In the genomic region with DNA sequence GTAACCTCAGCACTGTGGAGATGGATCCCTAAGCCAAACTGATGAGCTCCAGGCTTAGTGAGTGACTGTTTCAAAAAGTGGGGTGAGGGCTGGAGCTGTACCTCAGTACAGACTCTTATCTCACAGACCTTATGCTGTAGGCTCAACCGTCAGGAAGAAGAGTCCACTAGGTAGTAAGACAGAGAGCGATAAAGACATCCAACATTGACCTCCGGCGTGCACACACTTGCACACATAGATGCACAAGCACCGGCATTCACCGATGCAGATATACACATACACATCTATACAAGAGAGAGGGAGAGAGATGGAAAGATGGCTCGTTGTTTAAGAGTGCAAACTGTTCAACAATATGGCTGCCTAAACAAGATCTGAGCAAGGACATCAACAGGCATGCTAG, we compare ENCODE assay signal across 21 mouse cellular contexts. TPM values are rescaled to one million over a fixed set of nuclear protein-coding genes. Genes with fewer than 3 reads are reported as not detected.
DNase-seq lines count a peak whose midpoint lies in the region; ATAC-seq and TF ChIP-seq lines count a peak whose summit lies in the region.
"Had no signal": no experiment of that assay in that cellular context is flagged by ENCODE, and none has a peak within 500 bp of the region (broad histone marks: within the 10 kb centered on the region; RNA-seq: fewer than 3 reads in every experiment).

No protein-coding gene starts in this region.

- H3K9ac ChIP-seq in liver, postnatal 0 days (replicated peaks): no peak overlapping the region
- H3K9ac ChIP-seq in forebrain, embryonic 15.5 days (replicated peaks): no peak overlapping the region
- H3K9ac ChIP-seq: embryonic facial prominence, embryonic 12.5 days; hindbrain, embryonic 14.5 days; limb, embryonic 12.5 days; lung, embryonic 15.5 days; midbrain, embryonic 15.5 days had no signal

- TF ChIP-seq CTCF in G1E (IDR thresholded peaks at IDR 0.05; ENCODE audit: low read depth, low read length): no peak
- TF ChIP-seq CTCF in liver, postnatal 0 days (IDR thresholded peaks at IDR 0.05; ENCODE audit: low read depth): no peak
- TF ChIP-seq CTCF in lung, adult 2 months (IDR thresholded peaks at IDR 0.05; ENCODE audit: insufficient read depth, low read length): no peak

- peak overlapping the region; percentile 74 for H3K27ac ChIP-seq in liver, postnatal 0 days (ENCODE audit: low read depth)
- no peak overlapping the region for H3K27ac ChIP-seq in forebrain, embryonic 15.5 days (replicated peaks)
- H3K27ac ChIP-seq: embryonic facial prominence, embryonic 12.5 days; hindbrain, embryonic 14.5 days; limb, embryonic 12.5 days; lung, embryonic 15.5 days; midbrain, embryonic 15.5 days had no signal

- peaks cover 52% of the 10 kb centered on the region for H3K36me3 ChIP-seq in G1E (replicated peaks)
- H3K36me3 ChIP-seq in liver, postnatal 0 days (replicated peaks; ENCODE audit: insufficient read depth, low read length): peaks cover 44% of the 10 kb centered on the region
- H3K36me3 ChIP-seq in forebrain, embryonic 15.5 days: no peaks in the 10 kb centered on the region
- H3K36me3 ChIP-seq: midbrain, embryonic 15.5 days had no signal

- 69% methylated on average over 7 of the region's 7 CpGs for WGBS in liver, postnatal 0 days (ENCODE audit: insufficient replicate concordance)
- WGBS in forebrain, embryonic 15.5 days: 95% methylated on average over 7 of the region's 7 CpGs
- WGBS in lung, adult 2 months: 91% methylated on average over 7 of the region's 7 CpGs

- peak overlapping the region; percentile 31 for H3K4me2 ChIP-seq in liver, postnatal 0 days (ENCODE audit: low read depth, low read length)
- H3K4me2 ChIP-seq in forebrain, embryonic 15.5 days (replicated peaks): no peak overlapping the region
- H3K4me2 ChIP-seq: embryonic facial prominence, embryonic 12.5 days; hindbrain, embryonic 14.5 days; limb, embryonic 12.5 days; lung, embryonic 15.5 days; midbrain, embryonic 15.5 days had no signal

- H3K4me3 ChIP-seq in G1E (ENCODE audit: low read depth, low read length): no peak overlapping the region
- H3K4me3 ChIP-seq in liver, postnatal 0 days (ENCODE audit: low read depth, low read length): no peak overlapping the region
- H3K4me3 ChIP-seq in forebrain, embryonic 15.5 days: no peak overlapping the region
- no peak overlapping the region for H3K4me3 ChIP-seq in lung, adult 2 months (replicated peaks; ENCODE audit: extremely low read depth, low read depth, low read length)
- H3K4me3 ChIP-seq: embryonic facial prominence, embryonic 12.5 days; heart, embryonic 10.5 days; limb, embryonic 12.5 days; lung, embryonic 15.5 days; midbrain, embryonic 15.5 days; myocyte had no signal

- DNase-seq in G1E (ENCODE audit: low spot score) (peak; percentile 52), liver (peak; percentile 72)
- peak; percentile 46 for DNase-seq in c-Kit-negative CD71-positive TER-119-positive erythroid progenitor cells, embryonic 14.5 days (ENCODE audit: low read depth, low spot score)
- DNase-seq in liver, postnatal 0 days: no peak
- DNase-seq in lung, adult 2 months: no peak
- DNase-seq in cerebellum, adult 11-12 months: no peak
- DNase-seq: adrenal gland, adult 8-10 months; cerebellum, adult 8-10 months; heart, postnatal 10 days; spleen, adult 18-20 months; thymus, adult 2 months had no signal

- H3K9me3 ChIP-seq in G1E (replicated peaks): no peaks in the 10 kb centered on the region
- H3K9me3 ChIP-seq in liver, postnatal 0 days (ENCODE audit: low read length): no peaks in the 10 kb centered on the region
- no peaks in the 10 kb centered on the region for H3K9me3 ChIP-seq in forebrain, embryonic 15.5 days
- H3K9me3 ChIP-seq: embryonic facial prominence, embryonic 12.5 days; heart, embryonic 10.5 days; limb, embryonic 12.5 days; lung, embryonic 15.5 days; midbrain, embryonic 15.5 days had no signal

- peaks cover 82% of the 10 kb centered on the region for H3K4me1 ChIP-seq in G1E (ENCODE audit: insufficient read depth, low read depth, low read length)
- H3K4me1 ChIP-seq in liver, postnatal 0 days (ENCODE audit: insufficient read depth): peaks cover 38% of the 10 kb centered on the region
- H3K4me1 ChIP-seq in forebrain, embryonic 15.5 days: peaks cover 7% of the 10 kb centered on the region
- peaks cover 7% of the 10 kb centered on the region for H3K4me1 ChIP-seq in lung, adult 2 months (ENCODE audit: control insufficient read depth, insufficient read depth, low read length)

- peak; percentile 86 for ATAC-seq in G1E (ENCODE audit: extremely low read depth, insufficient number of reproducible peaks, low FRiP score, poor library complexity, severe bottlenecking)
- peak; percentile 73 for ATAC-seq in liver, postnatal 0 days
- ATAC-seq in forebrain, embryonic 15.5 days (replicated peaks): no peak
- ATAC-seq: intestine, embryonic 16.5 days; midbrain, embryonic 15.5 days; Patski had no signal

- no peaks in the 10 kb centered on the region for H3K27me3 ChIP-seq in G1E (ENCODE audit: insufficient read depth, low read length)
- H3K27me3 ChIP-seq in liver, postnatal 0 days (ENCODE audit: insufficient read depth, low read length): no peaks in the 10 kb centered on the region
- H3K27me3 ChIP-seq in forebrain, embryonic 15.5 days: peaks cover 22% of the 10 kb centered on the region; the same call in 1 of the 2 replicates
- H3K27me3 ChIP-seq: lung, embryonic 15.5 days; Patski had no signal

- TF ChIP-seq POLR2A in lung, adult 2 months (IDR thresholded peaks at IDR 0.05; ENCODE audit: borderline replicate concordance, extremely low read depth, low read depth, low read length): no peak

- TF ChIP-seq EP300 in liver, postnatal 0 days (IDR thresholded peaks at IDR 0.05; ENCODE audit: low read depth): peak; percentile 96

RNA-seq across cellular contexts. Expression of gene Vamp5, which starts 3.7 kb away (rescaled TPM):
- total RNA-seq in G1E (2014; fragmentation: Nextera tagmentation) (187 and 244 TPM in 2 replicates), G1E (2017) (163 and 182 TPM in 2 replicates)
- 133 and 183 TPM in 2 replicates for polyA plus RNA-seq in G1E (2012)
- 50.8 and 53.1 TPM in 2 replicates for polyA plus RNA-seq in liver, postnatal 0 days (2015; fragmentation: Nextera tagmentation; extraction: Ambion mirVana)
- 8.9 and 9.4 TPM in 2 replicates for polyA plus RNA-seq in forebrain, embryonic 15.5 days (2015; fragmentation: Nextera tagmentation; extraction: Ambion mirVana)
- 74.6 and 91.7 TPM in 2 replicates for polyA plus RNA-seq in lung, adult 2 months (2012; rRNA removed)

RNA-seq across cellular contexts. Expression of gene Vamp8, which starts 6.6 kb away (rescaled TPM):
- total RNA-seq in G1E (2014; fragmentation: Nextera tagmentation) (58.1 and 72.6 TPM in 2 replicates), G1E (2017) (516 and 572 TPM in 2 replicates)
- polyA plus RNA-seq in G1E (2012): 147 and 261 TPM in 2 replicates
- 263 and 277 TPM in 2 replicates for polyA plus RNA-seq in liver, postnatal 0 days (2015; fragmentation: Nextera tagmentation; extraction: Ambion mirVana)
- 14.5 and 15.0 TPM in 2 replicates for polyA plus RNA-seq in forebrain, embryonic 15.5 days (2015; fragmentation: Nextera tagmentation; extraction: Ambion mirVana)
- 291 and 435 TPM in 2 replicates for polyA plus RNA-seq in lung, adult 2 months (2012; rRNA removed)

RNA-seq across cellular contexts. Expression of gene Rnf181, which starts 17.2 kb away (rescaled TPM):
- total RNA-seq in G1E (2014; fragmentation: Nextera tagmentation) (238 and 244 TPM in 2 replicates), G1E (2017) (153 and 179 TPM in 2 replicates)
- 120 and 165 TPM in 2 replicates for polyA plus RNA-seq in G1E (2012)
- 61.0 and 63.2 TPM in 2 replicates for polyA plus RNA-seq in liver, postnatal 0 days (2015; fragmentation: Nextera tagmentation; extraction: Ambion mirVana)
- polyA plus RNA-seq in forebrain, embryonic 15.5 days (2015; fragmentation: Nextera tagmentation; extraction: Ambion mirVana): 126 and 130 TPM in 2 replicates
- 96.8 and 123 TPM in 2 replicates for polyA plus RNA-seq in lung, adult 2 months (2012; rRNA removed)

RNA-seq across cellular contexts. Expression of gene Tmem150a, which starts 28.7 kb away (rescaled TPM):
- total RNA-seq in G1E (2014; fragmentation: Nextera tagmentation): 5.5 and 6.0 TPM in 2 replicates
- total RNA-seq in G1E (2017): 0.55 and 1.2 TPM in 2 replicates
- 5.1 and 5.6 TPM in 2 replicates for polyA plus RNA-seq in G1E (2012)
- polyA plus RNA-seq in liver, postnatal 0 days (2015; fragmentation: Nextera tagmentation; extraction: Ambion mirVana): 92.3 and 113 TPM in 2 replicates
- 15.2 and 15.6 TPM in 2 replicates for polyA plus RNA-seq in forebrain, embryonic 15.5 days (2015; fragmentation: Nextera tagmentation; extraction: Ambion mirVana)
- 60.7 and 71.8 TPM in 2 replicates for polyA plus RNA-seq in lung, adult 2 months (2012; rRNA removed)

RNA-seq across cellular contexts. Expression of gene Ggcx, which starts 30.2 kb away (rescaled TPM):
- 25.9 and 27.8 TPM in 2 replicates for total RNA-seq in G1E (2014; fragmentation: Nextera tagmentation)
- total RNA-seq in G1E (2017): 9.2 and 12.4 TPM in 2 replicates
- polyA plus RNA-seq in G1E (2012): 6.5 and 6.7 TPM in 2 replicates
- 16.2 and 20.7 TPM in 2 replicates for polyA plus RNA-seq in liver, postnatal 0 days (2015; fragmentation: Nextera tagmentation; extraction: Ambion mirVana)
- polyA plus RNA-seq in forebrain, embryonic 15.5 days (2015; fragmentation: Nextera tagmentation; extraction: Ambion mirVana): 14.0 and 16.5 TPM in 2 replicates
- polyA plus RNA-seq in lung, adult 2 months (2012; rRNA removed): 43.4 and 46.2 TPM in 2 replicates

Comparison
In these comparisons a context has a peak if more than half of its experiments do, and no peak if none do; other contexts are left out.
1. DNase-seq: peak in G1E (single experiment), c-Kit-negative CD71-positive TER-119-positive erythroid progenitor cells, embryonic 14.5 days (single experiment) and liver (single experiment); none in liver, postnatal 0 days (single experiment), lung, adult 2 months (single experiment) and cerebellum, adult 11-12 months (single experiment).